Mouse (Mus musculus) limb, embryonic 12.5 days (tissue): Measurements from ENCODE around the gene Vwa5b2. TPM values are rescaled to one million over a fixed set of nuclear protein-coding genes. Genes with fewer than 3 reads are reported as not detected.

Experiments
- ATAC-seq: fragments of 200-750 bp; cut with Nextera tagmentation; 2 replicates; pipeline ENCODE4 v1.8.0; 2017; ENCODE audit warnings: low read depth, moderate TSS enrichment; ENCODE audit not compliant: insufficient number of reproducible peaks, insufficient read depth, low FRiP score, low TSS enrichment
- H3K27ac ChIP-seq: fragments of 300-500 bp; sonication (generic); 2 replicates; pipeline ENCODE4 v1.5.1; 2016; ENCODE audit warnings: mild to moderate bottlenecking, moderate library complexity
- H3K27me3 ChIP-seq: fragments of 300-500 bp; sonication (generic); 2 replicates; pipeline ENCODE4 v1.6.1; 2016; ENCODE audit warnings: mild to moderate bottlenecking, moderate library complexity
- H3K36me3 ChIP-seq: fragments of 300-500 bp; sonication (generic); 2 replicates; pipeline ENCODE4 v1.6.1; 2016; ENCODE audit warnings: mild to moderate bottlenecking, moderate library complexity
- H3K4me1 ChIP-seq: fragments of 300-500 bp; sonication (generic); replicated peaks from 2 replicates; pipeline ENCODE4 v1.6.1; 2016
- H3K4me2 ChIP-seq: fragments of 300-500 bp; sonication (generic); 2 replicates; pipeline ENCODE4 v1.6.1; 2016; ENCODE audit warnings: mild to moderate bottlenecking, moderate library complexity
- H3K4me3 ChIP-seq: fragments of 300-500 bp; sonication (generic); replicated peaks from 2 replicates; pipeline ENCODE4 v1.5.1; 2016; ENCODE audit warnings: mild to moderate bottlenecking
- H3K9ac ChIP-seq: fragments of 300-500 bp; sonication (generic); replicated peaks from 2 replicates; pipeline ENCODE4 v1.6.1; 2016; ENCODE audit warnings: mild to moderate bottlenecking, moderate library complexity
- H3K9me3 ChIP-seq: fragments of 300-500 bp; sonication (generic); 2 replicates; pipeline ENCODE4 v1.6.1; 2016; ENCODE audit warnings: mild to moderate bottlenecking, moderate library complexity
- WGBS: fragments of 180-500 bp; shearing (Covaris S2); methylation state at CpG from one replicate; pipeline ENCODE4 v1.1.7; 2016; 5-methylcytosine and 5-hydroxymethylcytosine counted together
- polyA plus RNA-seq: library from polyadenylated mRNA; unstranded; fragments of >200 nt; fragmentation: Nextera tagmentation; extraction: Ambion mirVana; gene quantifications from 2 replicates; pipeline ENCODE4 v1.2.1, GENCODE M21; 2016

The Vwa5b2 gene
- polyA plus RNA-seq, 1 experiment from 2014 or later = 0.93 TPM

DNA sequence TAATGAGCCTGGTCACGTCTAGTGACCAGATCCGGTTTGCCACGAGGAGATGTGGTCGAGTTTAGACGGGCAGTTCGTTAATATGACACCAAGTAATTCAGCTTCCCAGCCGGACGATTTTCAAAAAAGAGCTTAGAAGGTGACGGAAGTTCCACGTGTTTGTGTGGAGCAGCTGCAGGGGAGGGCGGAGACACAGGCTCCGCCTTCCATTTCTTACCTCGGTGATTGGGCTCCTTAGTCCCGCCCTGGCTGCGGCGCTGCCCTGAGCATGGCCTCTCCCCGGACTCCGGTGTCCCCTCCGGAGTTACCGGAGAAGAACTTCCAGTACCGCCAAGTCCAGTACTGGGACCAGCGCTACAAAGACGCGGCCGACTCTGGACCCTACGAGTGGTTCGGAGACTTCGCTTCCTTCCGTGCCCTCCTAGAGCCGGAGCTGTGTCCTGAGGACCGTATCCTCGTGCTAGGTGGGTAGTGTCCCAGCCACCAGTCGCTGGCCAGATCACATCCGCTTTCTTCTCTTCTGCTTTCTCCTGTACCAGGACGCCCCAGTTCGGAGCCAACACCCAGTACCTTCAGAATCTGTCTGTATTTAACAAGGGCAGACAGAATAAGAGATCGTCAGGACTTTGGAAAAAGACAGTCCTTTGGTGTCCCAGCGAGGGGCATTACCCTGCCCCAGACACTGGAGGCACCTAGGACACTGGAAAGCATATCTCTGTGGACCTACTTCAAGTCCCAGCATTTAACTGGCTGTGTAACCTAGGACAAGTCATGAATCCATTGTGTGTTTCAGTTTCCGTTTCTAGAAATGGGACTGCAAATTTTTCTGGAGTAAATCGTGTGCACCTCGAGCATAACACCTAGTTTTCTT lies 22.3 kb downstream of the Vwa5b2 start, which contains the start of the genes Eef1akmt4, Gm49333 and Alg3:
Gene Eef1akmt4 (plus strand): TSS at position 237 of the 871 bp plus-strand sequence.
Gene Gm49333 (plus strand): TSS at position 254 of the 871 bp plus-strand sequence.
Gene Alg3 (minus strand): TSS at position 379 of the 871 bp plus-strand sequence.
- no peaks in the 10 kb centered on the region for H3K27me3 ChIP-seq
- H3K9me3 ChIP-seq = no peaks in the 10 kb centered on the region
- H3K27ac ChIP-seq = peak within 1 kb of the TSS; percentile 78
- WGBS = 3% methylated on average over 41 of the region's 41 CpGs
- peak within 1 kb of the TSS; percentile 80 for H3K4me2 ChIP-seq
- peak within 1 kb of the TSS; percentile 79 for H3K9ac ChIP-seq
- H3K36me3 ChIP-seq = peaks cover 16% of the 10 kb centered on the region
- ATAC-seq = peak; percentile 94
- peaks cover 18% of the 10 kb centered on the region for H3K4me1 ChIP-seq
- peak within 1 kb of the TSS; percentile 88 for H3K4me3 ChIP-seq

GRCm38 (mm10) chr16:20619541-20620398 lies 30.5 kb downstream of the Vwa5b2 start:
- peak overlapping the region; percentile 98 for H3K4me2 ChIP-seq
- peak overlapping the region; percentile 76 for H3K4me3 ChIP-seq
- H3K9ac ChIP-seq = no peak overlapping the region; the same call in 1 of the 2 replicates
- no peak overlapping the region for H3K27ac ChIP-seq
- peaks cover 7% of the 10 kb centered on the region; the same call in 1 of the 2 replicates for H3K36me3 ChIP-seq
- peak; percentile 39; the same call in 1 of the 2 replicates for ATAC-seq
- H3K4me1 ChIP-seq = peaks cover 29% of the 10 kb centered on the region
- 2% methylated on average over 69 of the region's 83 CpGs for WGBS
- no peaks in the 10 kb centered on the region for H3K9me3 ChIP-seq
- peaks cover 42% of the 10 kb centered on the region for H3K27me3 ChIP-seq

GRCm38 (mm10) chr16:20620399-20620735 lies 31.1 kb downstream of the Vwa5b2 start:
- H3K4me2 ChIP-seq = peak overlapping the region; percentile 98
- H3K27me3 ChIP-seq = peaks cover 42% of the 10 kb centered on the region
- H3K4me1 ChIP-seq = peaks cover 29% of the 10 kb centered on the region
- H3K36me3 ChIP-seq = peaks cover 7% of the 10 kb centered on the region; the same call in 1 of the 2 replicates
- WGBS = under 1% methylated on average over 9 of the region's 9 CpGs
- H3K9ac ChIP-seq = no peak overlapping the region
- H3K9me3 ChIP-seq = no peaks in the 10 kb centered on the region
- H3K27ac ChIP-seq = no peak overlapping the region
- peak overlapping the region; percentile 76 for H3K4me3 ChIP-seq
- no peak for ATAC-seq

- Histone ChIP-seq H3K9me3 (no peaks in the 10 kb centered on the region), H3K4me2 (peak overlapping the region; percentile 98), H3K9ac (peak overlapping the region; percentile 63), H3K4me3 (peak overlapping the region; percentile 76), H3K27me3 (peaks cover 42% of the 10 kb centered on the region), H3K27ac (no peak overlapping the region), H3K36me3 (peaks cover 7% of the 10 kb centered on the region; the same call in 1 of the 2 replicates), H3K4me1 (peaks cover 29% of the 10 kb centered on the region)
- under 1% methylated on average over 32 of the region's 32 CpGs for WGBS
- ATAC-seq = no peak; the same call in 1 of the 2 replicates
Measured at GRCm38 (mm10) chr16:20620751-20621190, 31.5 kb downstream of the Vwa5b2 start.

- H3K27me3 ChIP-seq = peaks cover 43% of the 10 kb centered on the region
- peak within 1 kb of the TSS; percentile 45 for H3K27ac ChIP-seq
- H3K9me3 ChIP-seq = no peaks in the 10 kb centered on the region
- WGBS = 1% methylated on average over 65 of the region's 92 CpGs
- H3K4me1 ChIP-seq = peaks cover 29% of the 10 kb centered on the region
- peaks cover 7% of the 10 kb centered on the region; the same call in 1 of the 2 replicates for H3K36me3 ChIP-seq
- peak within 1 kb of the TSS; percentile 63 for H3K9ac ChIP-seq
- H3K4me3 ChIP-seq = peak within 1 kb of the TSS; percentile 76
- peak within 1 kb of the TSS; percentile 98 for H3K4me2 ChIP-seq
- ATAC-seq = peak; percentile 22; the same call in 1 of the 2 replicates
Measured at GRCm38 (mm10) chr16:20621191-20621990, 32.1 kb downstream of the Vwa5b2 start, which contains the start of gene Camk2n2. Camk2n2 (minus strand) TSS chr16:20621287.

DNA sequence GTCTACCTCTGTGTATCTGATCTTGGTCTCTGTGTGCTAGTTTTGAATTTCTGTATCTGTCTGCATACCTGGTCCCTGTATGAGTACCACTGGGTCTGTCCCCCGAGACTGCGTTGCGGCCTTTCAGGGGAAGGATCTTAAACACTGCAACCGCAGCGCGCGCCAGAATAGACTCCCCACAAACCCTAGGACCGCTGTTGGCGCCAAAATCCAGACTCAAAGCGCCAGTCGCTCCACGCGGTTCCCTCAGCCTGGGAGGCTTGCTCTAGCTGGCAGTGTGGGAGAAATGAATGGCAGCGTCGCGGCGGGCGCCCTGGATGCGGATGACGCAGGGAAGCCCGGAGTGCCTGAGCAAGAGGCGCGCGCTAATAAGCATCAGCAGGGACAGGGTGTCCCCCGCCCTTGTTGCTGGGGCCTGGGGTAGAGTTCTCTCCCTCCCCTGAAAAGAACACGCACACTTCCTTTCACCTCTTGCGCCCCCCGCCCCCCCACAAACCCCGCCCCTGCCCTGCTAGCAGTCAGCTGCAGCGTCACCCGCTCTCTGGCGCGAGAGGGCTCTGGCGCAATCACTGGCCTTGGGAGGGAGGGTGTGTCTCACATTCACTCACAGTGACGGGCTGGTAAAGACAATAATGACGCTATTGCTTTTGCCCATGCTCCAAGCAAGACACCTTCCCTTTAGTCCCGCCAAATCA lies 32.9 kb downstream of the Vwa5b2 start:
- Histone ChIP-seq H3K4me3 (peak overlapping the region; percentile 76), H3K4me2 (peak overlapping the region; percentile 98), H3K27me3 (peaks cover 49% of the 10 kb centered on the region), H3K27ac (peak overlapping the region; percentile 45; the same call in 1 of the 2 replicates), H3K9me3 (no peaks in the 10 kb centered on the region), H3K36me3 (peaks cover 7% of the 10 kb centered on the region; the same call in 1 of the 2 replicates), H3K9ac (peak overlapping the region; percentile 63), H3K4me1 (peaks cover 29% of the 10 kb centered on the region)
- under 1% methylated on average over 36 of the region's 37 CpGs for WGBS
- ATAC-seq = peak; percentile 44

- Histone ChIP-seq H3K9me3 (no peaks in the 10 kb centered on the region), H3K36me3 (peaks cover 5% of the 10 kb centered on the region; the same call in 1 of the 2 replicates), H3K27ac (no peak overlapping the region), H3K27me3 (peaks cover 50% of the 10 kb centered on the region), H3K4me2 (no peak overlapping the region), H3K4me1 (peaks cover 29% of the 10 kb centered on the region), H3K4me3 (no peak overlapping the region), H3K9ac (no peak overlapping the region)
- WGBS = 67% methylated on average over 2 of the region's 2 CpGs
- ATAC-seq = no peak
Measured at GRCm38 (mm10) chr16:20623211-20623610, 33.9 kb downstream of the Vwa5b2 start.

DNA sequence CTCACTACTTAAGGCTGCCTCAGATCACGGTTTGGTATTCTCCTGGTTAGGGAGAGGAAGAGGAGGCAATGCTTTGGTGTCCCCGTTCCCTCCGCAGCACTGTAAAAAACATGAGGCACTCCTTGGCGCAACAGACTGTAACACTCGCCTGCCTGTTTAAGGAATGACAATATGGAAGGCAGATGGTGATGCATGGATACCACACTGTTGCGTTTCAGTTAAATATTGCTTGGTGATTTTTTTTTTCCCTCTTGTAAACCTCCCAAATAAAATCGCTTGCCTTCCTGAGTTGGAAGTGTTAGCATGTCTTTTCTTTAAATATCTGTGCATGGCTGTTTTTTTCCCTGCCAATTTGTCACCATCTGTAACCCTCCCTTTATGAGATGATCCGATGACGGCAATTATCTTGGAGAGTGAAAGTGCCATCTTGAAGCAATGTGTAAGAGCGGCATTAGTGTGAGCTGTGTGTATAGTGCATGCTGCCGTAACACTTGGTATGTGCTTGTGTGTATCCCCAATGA lies 39.7 kb downstream of the Vwa5b2 start:
- no peaks in the 10 kb centered on the region for H3K9me3 ChIP-seq
- no peak overlapping the region for H3K27ac ChIP-seq
- H3K4me3 ChIP-seq = 0 out of 2 replicates have a peak overlapping the region, but pooled peaks have one; percentile 65
- 44% methylated on average over 11 of the region's 11 CpGs for WGBS
- peaks cover 16% of the 10 kb centered on the region; the same call in 1 of the 2 replicates for H3K4me1 ChIP-seq
- peak overlapping the region; percentile 93 for H3K4me2 ChIP-seq
- H3K36me3 ChIP-seq = no peaks in the 10 kb centered on the region
- peaks cover 33% of the 10 kb centered on the region for H3K27me3 ChIP-seq
- H3K9ac ChIP-seq = no peak overlapping the region
- ATAC-seq = no peak

DNA sequence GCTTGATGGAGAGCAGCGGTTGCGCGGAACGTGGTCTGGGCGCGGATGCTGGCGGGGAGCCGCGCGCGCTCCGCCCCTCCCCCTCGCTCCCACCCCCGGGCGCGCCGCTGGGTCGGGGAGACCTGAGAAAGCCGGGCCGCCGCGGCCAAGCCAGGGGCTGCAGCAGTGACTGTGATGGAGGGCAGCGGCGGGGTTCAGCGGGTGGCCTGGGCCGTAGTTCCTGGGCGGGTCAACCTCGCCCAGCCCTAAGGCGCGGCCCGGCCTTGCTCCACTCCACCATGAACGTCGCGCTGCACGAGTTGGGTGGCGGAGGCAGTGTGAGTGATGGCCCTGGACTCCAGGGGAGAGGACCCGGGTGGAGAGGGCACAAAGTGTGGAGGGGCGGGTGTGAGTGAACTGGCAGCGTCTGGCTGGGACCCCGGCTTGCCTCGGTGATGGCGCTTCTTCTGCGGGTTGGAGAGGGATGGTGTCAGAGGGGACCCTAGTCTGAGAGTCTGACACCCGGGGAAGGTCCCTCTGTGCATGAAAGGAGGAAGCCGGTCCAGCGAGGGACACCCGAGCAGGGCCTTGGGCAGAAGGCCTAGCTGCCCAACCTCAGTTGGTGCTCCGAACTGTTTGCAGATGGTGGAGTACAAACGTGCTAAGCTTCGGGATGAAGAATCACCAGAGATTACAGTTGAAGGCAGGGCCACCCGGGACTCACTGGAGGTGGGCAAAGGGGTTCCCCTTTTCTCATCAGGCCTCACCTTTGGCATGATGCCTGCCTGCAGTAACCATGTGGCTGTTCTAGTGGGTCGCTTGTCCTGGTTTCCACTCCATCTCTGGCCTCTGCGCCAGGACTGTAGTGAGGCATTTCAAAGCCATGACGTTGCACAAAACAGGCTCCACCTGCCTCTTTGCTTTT lies 40.7 kb downstream of the Vwa5b2 start, which contains the start of gene Ece2:
Gene Ece2 (plus strand): TSS at position 98 of the 904 bp plus-strand sequence.
- 7% methylated on average over 52 of the region's 54 CpGs for WGBS
- H3K4me2 ChIP-seq = peak within 1 kb of the TSS; percentile 93
- H3K36me3 ChIP-seq = no peaks in the 10 kb centered on the region
- H3K9ac ChIP-seq = peak within 1 kb of the TSS; percentile 77
- no peak within 1 kb of the TSS for H3K27ac ChIP-seq
- H3K9me3 ChIP-seq = no peaks in the 10 kb centered on the region
- peaks cover 16% of the 10 kb centered on the region; the same call in 1 of the 2 replicates for H3K4me1 ChIP-seq
- H3K4me3 ChIP-seq = peak within 1 kb of the TSS; percentile 65
- ATAC-seq = 0 out of 2 replicates have a peak, but pooled peaks have one; percentile 47
- peaks cover 33% of the 10 kb centered on the region for H3K27me3 ChIP-seq
